Mouse (Mus musculus) kidney, postnatal 0 days (tissue): ENCODE data around the gene Ugt1a5. TPM values are rescaled to one million over a fixed set of nuclear protein-coding genes. Genes with fewer than 3 reads are reported as not detected.
A peak's percentile ranks its signal among the peaks of the same experiment; 100 is the strongest.

ENCODE experiments used
- ATAC-seq: fragments of 200-750 bp; cut with Nextera tagmentation; replicated peaks from 2 replicates; pipeline ENCODE4 v1.8.0; 2017; ENCODE audit warnings: low read depth, moderate number of reproducible peaks, moderate TSS enrichment, moderate library complexity; ENCODE audit not compliant: low FRiP score
- DNase-seq: peaks from one replicate; pipeline ENCODE4 v3.0.0-alpha.2; 2016; ENCODE audit warnings: low spot score
- H3K27ac ChIP-seq: fragments of 300-500 bp; sonication (generic); 2 replicates; pipeline ENCODE4 v1.5.1; 2014; ENCODE audit warnings: mild to moderate bottlenecking
- H3K27me3 ChIP-seq: fragments of 300-500 bp; sonication (generic); 2 replicates; pipeline ENCODE4 v1.6.1; 2014; ENCODE audit warnings: low read length, mixed read lengths; ENCODE audit not compliant: insufficient read depth
- H3K36me3 ChIP-seq: fragments of 300-500 bp; sonication (generic); 2 replicates; pipeline ENCODE4 v1.6.1; 2014; ENCODE audit warnings: low read length, mixed read lengths; ENCODE audit not compliant: insufficient read depth
- H3K4me1 ChIP-seq: fragments of 300-500 bp; sonication (generic); replicated peaks from 2 replicates; pipeline ENCODE4 v1.6.1; 2014; ENCODE audit warnings: antibody characterized with exemption, low read length, mixed read lengths; ENCODE audit not compliant: insufficient read depth
- H3K4me2 ChIP-seq: fragments of 300-500 bp; sonication (generic); 2 replicates; pipeline ENCODE4 v1.6.1; 2014; ENCODE audit warnings: mild to moderate bottlenecking, low read length, moderate library complexity, mixed read lengths
- H3K4me3 ChIP-seq: fragments of 300-500 bp; sonication (generic); replicated peaks from 2 replicates; pipeline ENCODE4 v1.5.1; 2014; ENCODE audit warnings: low read depth, low read length
- H3K9ac ChIP-seq: fragments of 300-500 bp; sonication (generic); 2 replicates; pipeline ENCODE4 v1.6.1; 2014; ENCODE audit warnings: low read depth, low read length
- H3K9me3 ChIP-seq: fragments of 300-500 bp; sonication (generic); replicated peaks from 2 replicates; pipeline ENCODE4 v1.6.1; 2016; ENCODE audit warnings: low read length, inconsistent platforms, mixed read lengths
- CTCF ChIP-seq: IDR thresholded peaks from 2 replicates; pipeline ENCODE4 v1.5.1; 2016; ENCODE audit warnings: antibody characterized with exemption, low read depth, mild to moderate bottlenecking, moderate library complexity
- WGBS: fragments of 180-500 bp; shearing (Covaris S2); extraction: QIAGEN DNeasy Blood & Tissue Kit; methylation state at CpG from one replicate; pipeline ENCODE4 v1.1.7; 2014; 5-methylcytosine and 5-hydroxymethylcytosine counted together
- polyA plus RNA-seq: library from polyadenylated mRNA; unstranded; fragments of >200 nt; fragmentation: Nextera tagmentation; extraction: Ambion mirVana; gene quantifications from 2 replicates; pipeline ENCODE4 v1.2.1, GENCODE M21; 2015

The Ugt1a5 gene
- polyA plus RNA-seq, 1 experiment from 2014 or later, result not detected

- H3K27ac ChIP-seq, result no peak overlapping the region
- WGBS, result 50% methylated on average over 3 of the region's 3 CpGs
- H3K9me3 ChIP-seq, result peaks cover 76% of the 10 kb centered on the region
- no peak overlapping the region for H3K9ac ChIP-seq
- H3K4me2 ChIP-seq, result no peak overlapping the region
- H3K4me3 ChIP-seq, result no peak overlapping the region
- H3K4me1 ChIP-seq, result no peaks in the 10 kb centered on the region
- DNase-seq (no peak), ATAC-seq (no peak)
- no peaks in the 10 kb centered on the region for H3K36me3 ChIP-seq
- TF ChIP-seq CTCF, result no peak
- H3K27me3 ChIP-seq, result no peaks in the 10 kb centered on the region
These were observed 67.0 kb downstream of the Ugt1a5 start for GRCm38 (mm10) chr1:88232664-88233380.

DNA sequence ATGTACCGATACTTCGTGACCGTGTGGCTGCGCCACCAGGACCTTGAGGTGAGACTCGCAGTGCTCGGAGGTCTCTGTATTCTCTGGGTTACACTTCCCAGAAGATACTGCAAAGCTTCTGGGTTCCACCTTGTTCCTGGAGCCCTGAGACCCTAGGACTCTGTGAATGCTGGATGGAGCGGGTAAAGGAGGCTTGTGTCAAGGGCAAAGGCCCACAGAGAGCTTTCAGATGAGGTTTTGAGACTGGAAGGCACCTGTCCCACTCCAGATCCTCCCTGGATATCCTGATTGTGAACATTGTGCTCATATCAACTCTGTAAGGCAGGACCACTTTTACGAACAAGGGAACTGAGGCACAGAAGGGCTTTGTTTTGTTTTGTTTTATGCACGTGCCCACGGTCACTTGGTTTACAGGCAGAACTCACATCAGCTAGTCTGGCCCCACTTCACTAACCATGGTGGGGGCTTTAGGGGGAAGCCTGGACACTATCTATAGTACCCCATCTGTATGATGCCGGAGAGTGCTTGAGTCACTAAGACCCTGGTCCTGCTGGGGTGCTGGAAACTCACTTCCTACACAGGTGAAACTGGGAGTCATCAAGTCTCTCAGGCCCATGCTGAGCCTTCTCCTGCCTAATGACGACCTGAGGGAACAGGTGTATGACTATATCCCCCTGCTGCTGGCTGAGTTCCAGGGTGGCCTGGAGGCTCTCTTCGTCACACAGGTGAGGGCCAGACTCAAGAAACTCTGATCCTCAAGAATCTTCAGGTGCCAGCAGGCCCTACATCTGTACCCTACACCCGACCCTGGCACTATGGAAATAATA is 67.8 kb downstream of the Ugt1a5 start:
- no peaks in the 10 kb centered on the region for H3K36me3 ChIP-seq
- WGBS, result 65% methylated on average over 14 of the region's 14 CpGs
- ATAC-seq, result no peak

GRCm38 (mm10) chr1:88234248-88234610 is 68.4 kb downstream of the Ugt1a5 start:
- no peak overlapping the region for H3K4me3 ChIP-seq

More for the DNA sequence above, 67.8 kb downstream of the Ugt1a5 start:
- Histone ChIP-seq H3K9ac (no peak overlapping the region), H3K4me3 (no peak overlapping the region), H3K4me1 (no peaks in the 10 kb centered on the region), H3K9me3 (peaks cover 76% of the 10 kb centered on the region), H3K27me3 (no peaks in the 10 kb centered on the region), H3K4me2 (no peak overlapping the region), H3K27ac (no peak overlapping the region)
- no peak for DNase-seq
- TF ChIP-seq CTCF, result no peak

GRCm38 (mm10) chr1:88234646-88235045 is 68.8 kb downstream of the Ugt1a5 start:
- DNase-seq, result no peak
- H3K9me3 ChIP-seq, result peaks cover 74% of the 10 kb centered on the region
- H3K4me2 ChIP-seq, result no peak overlapping the region
- ATAC-seq, result no peak
- no peaks in the 10 kb centered on the region for H3K36me3 ChIP-seq
- no peak overlapping the region for H3K4me3 ChIP-seq
- no peak overlapping the region for H3K27ac ChIP-seq
- no peak overlapping the region for H3K9ac ChIP-seq
- no peak for TF ChIP-seq CTCF
- H3K27me3 ChIP-seq, result no peaks in the 10 kb centered on the region
- H3K4me1 ChIP-seq, result no peaks in the 10 kb centered on the region
- 40% methylated on average over 5 of the region's 5 CpGs for WGBS

More at GRCm38 (mm10) chr1:88234248-88234610, 68.4 kb downstream of the Ugt1a5 start:
- H3K27ac ChIP-seq, result no peak overlapping the region
- no peak for TF ChIP-seq CTCF
- no peak overlapping the region for H3K4me2 ChIP-seq
- peaks cover 72% of the 10 kb centered on the region for H3K9me3 ChIP-seq
- ATAC-seq (no peak), DNase-seq (no peak)
- no peak overlapping the region for H3K9ac ChIP-seq
- no peaks in the 10 kb centered on the region for H3K27me3 ChIP-seq
- WGBS, result 61% methylated on average over 4 of the region's 4 CpGs
- H3K4me1 ChIP-seq, result no peaks in the 10 kb centered on the region
- H3K36me3 ChIP-seq, result no peaks in the 10 kb centered on the region

DNA sequence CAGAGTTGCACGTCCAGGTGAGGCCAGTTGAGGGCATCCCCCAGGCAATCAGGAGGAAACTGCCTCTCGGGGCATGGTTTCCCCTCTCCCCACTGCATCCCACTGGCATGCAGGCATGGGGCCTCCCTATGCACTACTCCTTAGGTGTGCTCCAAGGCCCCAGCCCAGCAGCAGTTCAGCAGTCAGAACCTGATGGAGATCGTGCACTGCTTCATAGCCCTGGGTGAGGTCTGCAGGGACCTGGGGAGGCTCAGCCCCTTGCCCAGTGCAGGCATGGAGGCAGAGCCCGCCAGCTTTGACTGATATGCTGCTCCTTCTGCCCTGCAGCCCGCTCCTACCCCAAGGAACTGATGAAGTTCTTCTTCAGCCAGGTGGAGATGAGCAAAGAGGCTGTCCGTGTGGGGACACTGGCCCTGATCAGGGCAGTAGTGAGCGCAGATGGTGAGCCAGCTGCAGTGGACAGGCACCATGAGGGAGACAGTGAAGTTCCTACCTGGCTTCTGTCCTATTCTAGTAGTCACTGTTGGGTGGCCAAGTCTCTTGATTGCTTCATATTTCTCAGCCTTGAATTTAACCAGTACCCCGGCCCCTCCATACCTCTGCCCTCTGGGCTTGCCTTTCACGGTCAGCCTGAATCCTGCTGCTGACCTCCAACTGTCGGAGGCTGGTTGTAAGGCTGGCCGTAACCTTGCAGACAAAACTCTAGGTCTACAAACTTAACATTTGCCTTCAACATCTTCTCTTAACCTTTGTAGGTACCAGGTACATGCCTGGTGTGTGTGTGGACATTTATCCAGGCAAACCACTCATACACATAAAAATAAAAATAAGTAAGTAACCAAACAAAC is 69.5 kb downstream of the Ugt1a5 start:
- Histone ChIP-seq H3K9me3 (peaks cover 74% of the 10 kb centered on the region), H3K4me3 (no peak overlapping the region), H3K27ac (no peak overlapping the region), H3K36me3 (no peaks in the 10 kb centered on the region), H3K4me1 (no peaks in the 10 kb centered on the region), H3K27me3 (no peaks in the 10 kb centered on the region), H3K4me2 (no peak overlapping the region), H3K9ac (no peak overlapping the region)
- ATAC-seq, result no peak
- no peak for DNase-seq
- 63% methylated on average over 11 of the region's 11 CpGs for WGBS
- no peak for TF ChIP-seq CTCF

GRCm38 (mm10) chr1:88235894-88236415 is 70.1 kb downstream of the Ugt1a5 start:
- ATAC-seq, result peak; percentile 60
- no peak overlapping the region for H3K27ac ChIP-seq

More at GRCm38 (mm10) chr1:88235894-88236415, 70.1 kb downstream of the Ugt1a5 start:
- Histone ChIP-seq H3K4me2 (no peak overlapping the region), H3K27me3 (no peaks in the 10 kb centered on the region), H3K9me3 (peaks cover 76% of the 10 kb centered on the region), H3K4me3 (no peak overlapping the region), H3K36me3 (no peaks in the 10 kb centered on the region), H3K9ac (no peak overlapping the region), H3K4me1 (no peaks in the 10 kb centered on the region)
- peak; percentile 52 for DNase-seq
- no peak for TF ChIP-seq CTCF
- 55% methylated on average over 4 of the region's 4 CpGs for WGBS
